Mouse (Mus musculus) lung, postnatal 0 days (tissue): ENCODE measurements around the gene Mrpl18.

ENCODE experiments used
- CTCF ChIP-seq: IDR thresholded peaks from 2 replicates; pipeline ENCODE4 v1.5.1; 2016; ENCODE audit warnings: antibody characterized with exemption, mild to moderate bottlenecking
- EP300 ChIP-seq: IDR thresholded peaks from 2 replicates; pipeline ENCODE4 v1.6.1; 2016; ENCODE audit warnings: antibody characterized with exemption, mild to moderate bottlenecking, control low read depth

- TF ChIP-seq EP300 (no peak), CTCF (no peak)
These were observed 4.9 kb upstream of the Mrpl18 start for GRCm38 (mm10) chr17:12921073-12921472.
